Mouse (Mus musculus) liver, embryonic 14.5 days (tissue): Measurements from ENCODE around the gene Tmem132a. TPM values are rescaled to one million over a fixed set of nuclear protein-coding genes. Genes with fewer than 3 reads are reported as not detected.

Experiments used
- ATAC-seq: fragments of 200-750 bp; cut with Nextera tagmentation; 2 replicates; pipeline ENCODE4 v1.8.0; 2017; ENCODE audit warnings: moderate number of reproducible peaks, mild to moderate bottlenecking, moderate library complexity; ENCODE audit not compliant: insufficient read depth
- DNase-seq, 3 experiments: peaks; one replicate each; pipeline ENCODE4 v3.0.0-alpha.2; 2012 to 2013; ENCODE audit warnings: low read depth in 3 of 3, low spot score in 3 of 3
- H3K27ac ChIP-seq: fragments of 300-500 bp; sonication (generic); 2 replicates; pipeline ENCODE4 v1.5.1; 2014; ENCODE audit warnings: moderate library complexity, mild to moderate bottlenecking, control low read depth, inconsistent platforms
- H3K27me3 ChIP-seq: fragments of 300-500 bp; sonication (generic); 2 replicates; pipeline ENCODE4 v1.6.1; 2014; ENCODE audit warnings: mild to moderate bottlenecking, low read length, moderate library complexity; ENCODE audit not compliant: control insufficient read depth, insufficient read depth
- H3K36me3 ChIP-seq: fragments of 300-500 bp; sonication (generic); replicated peaks from 2 replicates; pipeline ENCODE4 v1.6.1; 2014; ENCODE audit warnings: low read depth; ENCODE audit not compliant: control insufficient read depth, insufficient read depth
- H3K4me1 ChIP-seq, 2 experiments: fragments of 200-500 bp in 1 of 2; fragments of 300-500 bp in 1 of 2; sonication (generic) in 1 of 2; replicated peaks; 2 replicates each; pipeline ENCODE4 v1.6.1; 2012 to 2014; ENCODE audit warnings: antibody characterized with exemption in 1 of 2, inconsistent platforms in 1 of 2, low read length in 1 of 2; ENCODE audit not compliant: control insufficient read depth in 2 of 2, insufficient read depth in 2 of 2
- H3K4me2 ChIP-seq: fragments of 300-500 bp; sonication (generic); 2 replicates; pipeline ENCODE4 v1.6.1; 2014; ENCODE audit warnings: low read depth, mild to moderate bottlenecking, control low read depth, moderate library complexity
- H3K4me3 ChIP-seq, 2 experiments: fragments of 200-500 bp in 1 of 2; fragments of 300-500 bp in 1 of 2; sonication (generic) in 1 of 2; 2 replicates each; pipeline ENCODE4 v1.5.1; 2012 to 2014; ENCODE audit warnings: low read depth in 2 of 2, low read length in 2 of 2, mild to moderate bottlenecking in 2 of 2, control low read depth in 1 of 2, inconsistent platforms in 1 of 2, moderate library complexity in 1 of 2; ENCODE audit not compliant: insufficient read depth in 1 of 2
- H3K9ac ChIP-seq: fragments of 300-500 bp; sonication (generic); replicated peaks from 2 replicates; pipeline ENCODE4 v1.6.1; 2014; ENCODE audit warnings: mild to moderate bottlenecking, control low read depth, moderate library complexity
- H3K9me3 ChIP-seq: fragments of 300-500 bp; sonication (generic); 2 replicates; pipeline ENCODE4 v1.6.1; 2016; ENCODE audit warnings: low read length, mixed read lengths; ENCODE audit not compliant: control insufficient read depth
- CTCF ChIP-seq: IDR thresholded peaks from 2 replicates; pipeline ENCODE4 v1.5.1; 2016; ENCODE audit warnings: antibody characterized with exemption, low read depth, control low read depth
- EP300 ChIP-seq: IDR thresholded peaks from 2 replicates; pipeline ENCODE4 v1.6.1; 2016; ENCODE audit warnings: antibody characterized with exemption, low read depth
- WGBS: fragments of 180-500 bp; shearing (Covaris S2); extraction: QIAGEN DNeasy Blood & Tissue Kit; methylation state at CpG from one replicate; pipeline ENCODE4 v1.1.7; 2014; ENCODE audit not compliant: insufficient replicate concordance; 5-methylcytosine and 5-hydroxymethylcytosine counted together
- polyA plus RNA-seq, 2 experiments: library from polyadenylated mRNA; depleted of rRNA in 1 of 2; stranded (reverse) in 1 of 2; unstranded in 1 of 2; fragments of >200 nt; fragmentation: Nextera tagmentation in 1 of 2; extraction: Ambion mirVana in 1 of 2; gene quantifications; 2 replicates each; pipeline versions ENCODE4 v1.2.1 to v1.2.3; 2012 to 2014

Gene Tmem132a
- polyA plus RNA-seq, 2 experiments = 1.6 to 2.5 TPM

DNA sequence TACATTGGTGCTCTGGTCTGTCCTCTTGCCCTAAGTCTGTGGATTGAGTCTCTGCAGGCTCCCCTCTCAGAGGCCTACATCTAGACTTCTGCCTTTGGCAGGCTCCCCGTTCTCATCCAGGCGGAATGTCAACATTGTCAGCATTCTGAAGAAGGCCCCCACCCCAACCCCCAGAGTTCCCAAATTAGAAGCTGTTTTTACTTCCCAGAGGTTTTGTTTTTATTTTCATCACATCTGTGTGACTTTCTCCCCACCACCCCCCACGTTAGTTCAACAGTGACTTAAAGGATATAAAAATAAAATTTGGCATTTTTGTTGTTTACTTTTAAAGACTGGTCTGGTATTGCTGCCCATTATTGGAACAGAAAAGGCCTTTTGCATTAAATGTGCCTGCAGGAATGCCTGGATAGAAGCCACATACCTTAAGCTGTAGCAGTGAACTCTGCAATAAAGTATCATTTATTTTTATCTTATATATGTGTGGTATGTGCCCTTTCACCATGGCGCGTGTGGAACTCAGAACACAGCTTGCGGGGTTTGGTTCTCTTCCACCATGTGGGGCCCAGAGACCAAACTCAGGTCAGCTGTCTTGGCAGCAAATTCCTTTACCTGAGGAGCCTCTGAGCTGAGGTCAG, 39.5 kb upstream of the Tmem132a start:
- no peak for ATAC-seq
- DNase-seq = no peak
- H3K4me3 ChIP-seq = no peak overlapping the region
- H3K4me1 ChIP-seq = 0 out of 4 replicates have a peak, but pooled peaks cover 0 to 6% of the 10 kb centered on the region in 2 experiments
- no peak overlapping the region for H3K4me2 ChIP-seq
- H3K9me3 ChIP-seq = no peaks in the 10 kb centered on the region
- no peak for TF ChIP-seq EP300
- no peak for TF ChIP-seq CTCF
- no peak overlapping the region for H3K27ac ChIP-seq
- WGBS = 70% methylated on average over 6 of the region's 6 CpGs
- no peak overlapping the region for H3K9ac ChIP-seq
- peaks cover 16% of the 10 kb centered on the region for H3K36me3 ChIP-seq
- H3K27me3 ChIP-seq = no peaks in the 10 kb centered on the region

DNA sequence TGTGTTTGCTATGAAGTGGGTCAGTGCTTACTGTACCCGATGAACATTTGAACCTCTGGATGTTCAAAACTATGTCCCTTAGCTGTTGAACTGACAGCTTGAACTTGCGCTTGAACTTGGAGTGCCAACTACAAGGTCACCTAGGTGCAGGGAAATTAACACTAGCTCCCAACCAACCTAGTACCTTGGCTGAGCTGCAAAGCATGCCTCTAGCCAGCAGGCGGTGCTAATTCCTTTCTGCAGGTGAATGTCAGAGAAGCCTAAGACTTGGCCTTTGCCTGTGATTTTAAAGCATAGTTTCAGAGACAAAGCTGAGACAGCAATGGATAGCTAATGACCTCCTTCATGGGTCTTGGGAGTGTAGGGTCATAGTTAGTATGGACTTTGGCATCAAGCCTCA, 38.2 kb upstream of the Tmem132a start:
- Histone ChIP-seq H3K27ac (no peak overlapping the region), H3K36me3 (peaks cover 25% of the 10 kb centered on the region), H3K4me3 (no peak overlapping the region), H3K4me2 (no peak overlapping the region), H3K9ac (no peak overlapping the region), H3K4me1 (0 out of 4 replicates have a peak, but pooled peaks cover 0 to 7% of the 10 kb centered on the region in 2 experiments), H3K27me3 (no peaks in the 10 kb centered on the region), H3K9me3 (no peaks in the 10 kb centered on the region)
- DNase-seq (peak in 1 of 3 experiments; percentile 7), ATAC-seq (peak; percentile 21; the same call in 1 of the 2 replicates)
- no peak for TF ChIP-seq EP300
- TF ChIP-seq CTCF = peak; percentile 83
- WGBS = 42% methylated on average over 3 of the region's 3 CpGs

DNA sequence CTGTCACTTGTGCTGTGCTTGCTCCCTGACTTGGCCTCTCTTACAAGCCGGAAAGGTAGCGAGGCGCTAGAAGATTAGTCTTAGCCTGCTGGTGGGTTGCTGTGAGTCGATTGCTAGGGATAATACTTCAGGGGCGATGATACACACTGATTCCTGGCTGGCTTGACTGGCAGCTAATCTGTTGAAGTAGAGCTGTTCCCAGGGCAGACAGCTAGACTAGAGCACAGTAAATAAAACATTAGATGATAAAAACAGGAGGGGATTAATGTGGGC, 35.9 kb upstream of the Tmem132a start:
- peaks cover 36% of the 10 kb centered on the region for H3K36me3 ChIP-seq
- ATAC-seq (no peak), DNase-seq (no peak)
- H3K27me3 ChIP-seq = no peaks in the 10 kb centered on the region
- H3K9ac ChIP-seq = no peak overlapping the region
- no peak overlapping the region for H3K4me3 ChIP-seq
- H3K4me2 ChIP-seq = no peak overlapping the region
- TF ChIP-seq EP300 (no peak), CTCF (no peak)
- WGBS = 83% methylated on average over 5 of the region's 5 CpGs
- 0 out of 4 replicates have a peak, but pooled peaks cover 0 to 7% of the 10 kb centered on the region in 2 experiments for H3K4me1 ChIP-seq
- H3K9me3 ChIP-seq = no peaks in the 10 kb centered on the region
- no peak overlapping the region for H3K27ac ChIP-seq

DNA sequence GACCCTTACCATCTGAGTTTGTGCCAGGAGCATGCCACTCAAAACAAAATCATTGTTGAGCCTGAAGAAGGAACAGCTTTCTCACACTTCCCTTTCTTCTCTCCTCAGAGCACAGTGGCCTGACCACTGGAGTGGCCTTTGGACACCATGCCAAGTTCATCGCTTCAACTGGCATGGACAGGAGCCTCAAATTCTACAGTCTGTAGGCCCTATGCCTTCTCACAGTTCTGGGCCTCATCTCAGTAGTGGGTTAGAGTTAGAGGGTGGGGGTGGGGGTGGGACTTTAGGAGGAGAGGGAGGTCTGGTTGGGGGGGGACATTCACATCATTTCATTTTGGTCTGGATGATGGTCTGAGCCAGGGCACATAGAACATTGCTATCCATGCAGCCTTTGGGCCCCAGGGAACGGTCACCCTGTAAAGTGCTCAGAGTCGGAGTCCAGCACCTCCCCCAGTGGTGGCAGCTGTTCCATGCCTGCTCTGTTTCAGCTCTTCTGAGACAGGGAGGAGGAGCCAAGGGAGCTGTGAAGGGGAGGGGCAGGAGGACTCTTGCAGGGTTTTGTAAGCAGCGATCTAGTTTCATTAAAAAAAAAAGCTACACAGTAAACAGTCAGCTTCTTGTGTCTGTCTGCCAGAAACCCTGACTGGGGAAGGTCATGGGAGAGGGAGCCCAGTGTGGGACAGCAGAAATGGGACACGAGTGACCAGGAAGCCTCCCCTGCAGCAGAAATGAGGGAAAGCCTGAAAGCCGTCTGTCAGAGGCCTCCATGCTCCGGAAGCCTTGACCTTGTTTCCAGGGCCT, 35.4 kb upstream of the Tmem132a start:
- WGBS = 80% methylated on average over 7 of the region's 7 CpGs
- no peaks in the 10 kb centered on the region for H3K9me3 ChIP-seq
- no peak overlapping the region for H3K4me3 ChIP-seq
- H3K9ac ChIP-seq = no peak overlapping the region
- ATAC-seq (peak; percentile 30; the same call in 1 of the 2 replicates), DNase-seq (no peak)
- H3K27ac ChIP-seq = no peak overlapping the region
- H3K4me1 ChIP-seq = 0 out of 4 replicates have a peak, but pooled peaks cover 0 to 7% of the 10 kb centered on the region in 2 experiments
- TF ChIP-seq CTCF = no peak
- no peak for TF ChIP-seq EP300
- no peaks in the 10 kb centered on the region for H3K27me3 ChIP-seq
- H3K36me3 ChIP-seq = peaks cover 41% of the 10 kb centered on the region
- H3K4me2 ChIP-seq = no peak overlapping the region

DNA sequence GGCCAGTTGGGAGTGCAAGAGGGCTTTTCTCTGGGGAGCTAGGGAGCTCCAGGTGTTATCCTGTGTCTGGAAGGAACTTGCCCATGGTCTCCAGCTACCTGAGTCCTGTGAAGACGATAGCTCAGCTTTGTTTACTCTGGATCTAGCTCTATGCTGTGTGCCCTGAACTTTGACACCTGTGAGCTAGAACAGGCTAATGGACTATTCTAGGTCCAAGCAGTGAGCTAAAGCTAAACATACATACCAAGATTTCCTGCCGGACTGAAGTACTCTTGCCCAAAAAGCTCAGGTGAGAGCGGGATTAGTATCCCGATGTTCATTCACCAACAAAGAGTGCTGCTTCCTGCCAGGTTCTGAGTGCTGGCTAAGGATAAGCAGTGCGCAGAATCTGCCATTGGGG, 34.8 kb upstream of the Tmem132a start:
- Histone ChIP-seq H3K4me3 (no peak overlapping the region), H3K9ac (no peak overlapping the region), H3K36me3 (peaks cover 46% of the 10 kb centered on the region), H3K27ac (no peak overlapping the region), H3K4me1 (0 out of 4 replicates have a peak, but pooled peaks cover 0 to 7% of the 10 kb centered on the region in 2 experiments), H3K4me2 (no peak overlapping the region), H3K9me3 (no peaks in the 10 kb centered on the region), H3K27me3 (no peaks in the 10 kb centered on the region)
- DNase-seq (no peak), ATAC-seq (no peak)
- WGBS = 79% methylated on average over 5 of the region's 5 CpGs
- TF ChIP-seq CTCF (no peak), EP300 (no peak)
